Mouse (Mus musculus) hindbrain, embryonic 10.5 days (tissue): ENCODE data around the gene Hist2h2bb. TPM values are rescaled to one million over a fixed set of nuclear protein-coding genes. Genes with fewer than 3 reads are reported as not detected.
A peak's percentile ranks its signal among the peaks of the same experiment; 100 is the strongest.
"Not testable (repeated sequence)": the region's sequence is repeated elsewhere in the genome, so short reads cannot be mapped to it uniquely, and the experiment has no call there.

Experiments
- DNase-seq: peaks from one replicate; pipeline ENCODE4 v3.0.0-alpha.2; 2017; ENCODE audit warnings: low spot score
- H3K27ac ChIP-seq: fragments of 300-500 bp; sonication (generic); 2 replicates; pipeline ENCODE4 v1.5.1; 2016; ENCODE audit warnings: mild to moderate bottlenecking, moderate library complexity
- H3K27me3 ChIP-seq: fragments of 300-500 bp; sonication (generic); 2 replicates; pipeline ENCODE4 v1.6.1; 2016; ENCODE audit warnings: mild to moderate bottlenecking; ENCODE audit not compliant: poor library complexity, insufficient read depth, severe bottlenecking
- H3K36me3 ChIP-seq: fragments of 300-500 bp; sonication (generic); 2 replicates; pipeline ENCODE4 v1.6.1; 2016; ENCODE audit warnings: mild to moderate bottlenecking, moderate library complexity
- H3K4me1 ChIP-seq: fragments of 300-500 bp; sonication (generic); replicated peaks from 2 replicates; pipeline ENCODE4 v1.6.1; 2016; ENCODE audit warnings: mild to moderate bottlenecking
- H3K4me3 ChIP-seq: fragments of 300-500 bp; sonication (generic); 2 replicates; pipeline ENCODE4 v1.5.1; 2016; ENCODE audit warnings: mild to moderate bottlenecking, moderate library complexity
- H3K9me3 ChIP-seq: fragments of 300-500 bp; sonication (generic); 2 replicates; pipeline ENCODE4 v1.6.1; 2016; ENCODE audit warnings: mild to moderate bottlenecking, moderate library complexity
- WGBS: fragments of 180-500 bp; shearing (Covaris S2); methylation state at CpG from one replicate; pipeline ENCODE4 v1.1.7; 2016; 5-methylcytosine and 5-hydroxymethylcytosine counted together
- polyA plus RNA-seq: library from polyadenylated mRNA; unstranded; fragments of >200 nt; fragmentation: Nextera tagmentation; extraction: Ambion mirVana; gene quantifications from 2 replicates; pipeline ENCODE4 v1.2.1, GENCODE M21; 2016

Hist2h2bb gene
- polyA plus RNA-seq, 1 experiment from 2014 or later: 9.4 TPM

GRCm38 (mm10) chr3:96262216-96262875, 7.2 kb upstream of the Hist2h2bb start:
- peak; percentile 87 for DNase-seq
- Histone ChIP-seq H3K4me1 (peaks cover 38% of the 10 kb centered on the region), H3K27ac (peak overlapping the region; percentile 99), H3K36me3 (no peaks in the 10 kb centered on the region), H3K9me3 (no peaks in the 10 kb centered on the region), H3K4me3 (peak overlapping the region; percentile 65), H3K27me3 (no peaks in the 10 kb centered on the region)
- 2% methylated on average over 19 of the region's 19 CpGs for WGBS

DNA sequence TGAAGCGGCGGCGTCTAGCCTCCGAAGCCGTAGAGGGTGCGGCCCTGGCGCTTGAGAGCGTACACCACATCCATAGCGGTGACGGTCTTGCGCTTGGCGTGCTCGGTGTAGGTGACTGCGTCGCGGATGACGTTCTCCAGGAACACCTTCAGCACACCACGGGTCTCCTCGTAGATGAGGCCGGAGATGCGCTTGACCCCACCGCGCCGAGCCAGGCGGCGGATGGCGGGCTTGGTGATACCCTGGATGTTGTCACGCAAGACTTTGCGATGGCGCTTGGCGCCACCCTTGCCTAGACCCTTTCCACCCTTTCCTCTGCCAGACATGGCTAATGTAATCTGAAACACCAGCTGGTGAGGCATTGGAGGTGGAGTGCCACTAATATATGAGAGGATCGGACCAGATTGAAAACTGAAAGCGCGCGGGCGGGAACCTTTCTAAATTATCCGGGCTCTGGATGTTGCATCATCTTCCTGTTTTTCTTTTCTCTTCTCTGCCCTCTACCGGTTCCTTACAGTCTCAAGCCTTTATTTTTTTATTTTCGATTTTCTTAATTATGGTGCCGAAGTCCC, 6.5 kb upstream of the Hist2h2bb start, which contains the start of gene Hist2h4:
Gene Hist2h4 (minus strand): TSS at position 333 of the 572 bp plus-strand sequence.
- WGBS: under 1% methylated on average over 40 of the region's 40 CpGs
- Histone ChIP-seq H3K4me3 (peak within 1 kb of the TSS; percentile 65), H3K27me3 (no peaks in the 10 kb centered on the region), H3K9me3 (no peaks in the 10 kb centered on the region), H3K27ac (peak within 1 kb of the TSS; percentile 99), H3K4me1 (peaks cover 45% of the 10 kb centered on the region), H3K36me3 (no peaks in the 10 kb centered on the region)
- DNase-seq: peak; percentile 95

- Histone ChIP-seq H3K4me3 (peak overlapping the region; percentile 65), H3K36me3 (no peaks in the 10 kb centered on the region), H3K27ac (peak overlapping the region; percentile 99), H3K4me1 (peaks cover 47% of the 10 kb centered on the region), H3K9me3 (no peaks in the 10 kb centered on the region), H3K27me3 (no peaks in the 10 kb centered on the region)
- DNase-seq: peak; percentile 61
- WGBS: 8% methylated on average over 27 of the region's 27 CpGs
Observed at GRCm38 (mm10) chr3:96263558-96264403, 5.8 kb upstream of the Hist2h2bb start.

- H3K4me1 ChIP-seq: peaks cover 47% of the 10 kb centered on the region
- H3K4me3 ChIP-seq: peak overlapping the region; percentile 65
Observed at GRCm38 (mm10) chr3:96264404-96264949, 5.1 kb upstream of the Hist2h2bb start.

GRCm38 (mm10) chr3:96266132-96266710, 3.3 kb upstream of the Hist2h2bb start:
- peaks cover 51% of the 10 kb centered on the region for H3K4me1 ChIP-seq
- no peaks in the 10 kb centered on the region for H3K27me3 ChIP-seq
- no peak overlapping the region for H3K4me3 ChIP-seq
- peak overlapping the region; percentile 92 for H3K27ac ChIP-seq
- DNase-seq: no peak
- H3K9me3 ChIP-seq: no peaks in the 10 kb centered on the region
- no peaks in the 10 kb centered on the region for H3K36me3 ChIP-seq
- 89% methylated on average over 8 of the region's 8 CpGs for WGBS

More at GRCm38 (mm10) chr3:96264404-96264949, 5.1 kb upstream of the Hist2h2bb start:
- Histone ChIP-seq H3K36me3 (no peaks in the 10 kb centered on the region), H3K27ac (peak overlapping the region; percentile 99), H3K9me3 (no peaks in the 10 kb centered on the region), H3K27me3 (no peaks in the 10 kb centered on the region)
- DNase-seq: peak; percentile 29
- 72% methylated on average over 7 of the region's 7 CpGs for WGBS

DNA sequence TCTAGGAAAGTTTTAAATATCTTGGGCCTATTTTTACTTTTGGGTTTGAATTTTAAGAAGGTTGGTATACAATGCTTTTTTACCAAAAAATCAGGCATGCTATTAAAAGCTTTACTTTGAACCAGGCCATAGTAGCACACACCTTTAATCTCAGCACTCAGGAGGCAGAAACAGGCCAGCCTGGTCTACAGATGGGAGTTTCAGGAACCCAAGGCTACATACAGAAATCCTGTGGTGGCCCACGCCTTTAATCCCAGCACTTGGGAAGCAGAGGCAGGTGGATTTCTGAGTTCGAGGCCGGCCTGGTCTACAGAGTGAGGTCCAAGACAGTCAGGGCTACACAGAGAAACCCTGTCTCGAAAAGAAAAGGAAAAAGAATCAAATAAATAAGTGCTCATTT, 2.0 kb upstream of the Hist2h2bb start:
- H3K9me3 ChIP-seq: no peaks in the 10 kb centered on the region
- peaks cover 38% of the 10 kb centered on the region for H3K4me1 ChIP-seq
- 79% methylated on average over 4 of the region's 4 CpGs for WGBS
- H3K36me3 ChIP-seq: no peaks in the 10 kb centered on the region
- no peaks in the 10 kb centered on the region for H3K27me3 ChIP-seq
- H3K27ac ChIP-seq: peak overlapping the region; percentile 92
- DNase-seq: no peak
- H3K4me3 ChIP-seq: peak overlapping the region; percentile 49; the same call in 1 of the 2 replicates

DNA sequence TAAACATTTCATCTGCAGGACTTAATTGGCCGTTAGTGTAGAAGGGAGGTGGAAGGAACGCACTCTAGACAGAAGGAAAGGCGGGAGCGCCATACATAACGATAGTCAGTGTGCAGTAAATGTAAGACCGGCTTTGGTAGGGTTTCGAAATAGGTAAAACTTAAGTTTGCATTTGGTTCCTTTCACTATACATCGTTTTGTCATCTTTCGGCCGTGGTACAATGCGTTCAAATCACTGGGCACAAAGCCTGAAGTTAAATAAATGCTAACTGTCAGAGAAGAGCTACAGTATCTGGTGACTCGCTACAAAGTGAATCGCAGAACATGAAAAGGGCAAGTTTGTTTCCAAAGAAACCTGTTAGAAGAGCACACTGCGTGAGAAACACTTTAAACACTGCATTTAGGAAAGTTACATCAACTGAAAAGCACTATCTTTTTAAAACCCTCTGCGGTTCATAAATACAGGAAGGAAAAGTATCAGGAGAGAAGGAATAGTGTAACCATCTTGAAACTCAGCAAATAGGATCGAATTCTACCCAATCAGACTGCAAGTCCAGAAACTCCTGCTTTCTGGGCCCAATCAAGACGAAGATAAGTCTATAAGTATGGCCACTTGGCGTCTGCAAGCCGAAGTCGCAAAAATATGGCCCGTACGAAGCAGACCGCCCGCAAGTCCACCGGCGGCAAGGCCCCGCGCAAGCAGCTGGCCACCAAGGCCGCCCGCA, 1.3 kb upstream of the Hist2h2bb start, which contains the start of gene Hist2h3b:
Gene Hist2h3b (plus strand): TSS at position 604 of the 725 bp plus-strand sequence.
- 25% methylated on average over 30 of the region's 30 CpGs for WGBS
- Histone ChIP-seq H3K9me3 (no peaks in the 10 kb centered on the region), H3K27me3 (no peaks in the 10 kb centered on the region), H3K4me1 (peaks cover 33% of the 10 kb centered on the region), H3K36me3 (no peaks in the 10 kb centered on the region), H3K4me3 (peak within 1 kb of the TSS; percentile 66), H3K27ac (peak within 1 kb of the TSS; percentile 94)
- peak; percentile 82 for DNase-seq

- peak overlapping the region; percentile 94 for H3K27ac ChIP-seq
- not testable (repeated sequence) for H3K27me3 ChIP-seq, H3K36me3 ChIP-seq, H3K9me3 ChIP-seq
- H3K4me3 ChIP-seq: peak overlapping the region; percentile 66
- under 1% methylated on average over 20 of the region's 44 CpGs for WGBS
- peak; percentile 46 for DNase-seq
- H3K4me1 ChIP-seq: peaks cover 29% of the 10 kb centered on the region
Observed at GRCm38 (mm10) chr3:96268776-96269378, 675 bp upstream of the Hist2h2bb start.

DNA sequence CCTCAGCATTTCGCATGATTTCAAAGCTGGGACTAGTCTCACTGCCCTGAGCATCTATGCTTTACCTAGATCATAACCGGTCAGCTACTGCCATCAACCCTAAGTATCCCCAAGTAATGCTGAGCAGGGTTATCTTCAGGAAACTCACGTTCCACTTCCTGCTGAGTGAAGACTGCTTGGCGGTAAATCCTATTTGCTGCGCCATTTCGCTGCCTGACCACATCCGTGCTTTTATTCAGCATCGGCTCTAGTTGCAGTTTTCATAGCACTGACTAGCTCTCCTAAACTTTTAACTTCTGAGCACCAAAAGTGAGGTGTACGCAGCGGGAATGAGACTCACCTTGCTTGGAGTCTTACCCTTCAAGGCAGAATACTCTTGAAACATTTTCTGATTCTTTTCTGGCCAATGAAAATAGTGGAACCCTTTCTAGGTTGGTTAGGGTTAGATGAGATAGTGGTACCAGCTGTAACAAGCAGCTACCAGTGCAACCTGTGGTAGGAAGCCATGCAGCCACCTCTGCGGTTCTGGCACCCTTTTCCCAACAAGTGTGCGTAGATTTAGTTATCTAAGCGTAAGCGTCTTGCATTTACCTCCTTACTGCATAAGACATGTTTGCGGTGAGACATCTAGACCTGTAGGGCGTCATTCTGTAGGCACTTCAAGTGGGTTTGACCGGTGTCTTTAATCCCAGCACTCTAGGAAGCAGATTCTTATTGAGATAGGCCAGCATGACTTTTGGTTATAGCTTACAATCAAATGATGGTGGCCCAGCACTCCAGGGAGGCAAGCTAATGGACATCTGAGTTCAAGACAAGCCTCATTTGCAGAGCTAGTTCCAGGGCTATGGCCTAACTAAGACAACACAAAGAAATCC, 4.3 kb downstream of the Hist2h2bb start:
- no peak for DNase-seq
- Histone ChIP-seq H3K9me3 (no peaks in the 10 kb centered on the region), H3K36me3 (no peaks in the 10 kb centered on the region), H3K4me1 (peaks cover 20% of the 10 kb centered on the region), H3K27ac (no peak overlapping the region), H3K4me3 (no peak overlapping the region), H3K27me3 (no peaks in the 10 kb centered on the region; the same call in 1 of the 2 replicates)
- 88% methylated on average over 17 of the region's 17 CpGs for WGBS

DNA sequence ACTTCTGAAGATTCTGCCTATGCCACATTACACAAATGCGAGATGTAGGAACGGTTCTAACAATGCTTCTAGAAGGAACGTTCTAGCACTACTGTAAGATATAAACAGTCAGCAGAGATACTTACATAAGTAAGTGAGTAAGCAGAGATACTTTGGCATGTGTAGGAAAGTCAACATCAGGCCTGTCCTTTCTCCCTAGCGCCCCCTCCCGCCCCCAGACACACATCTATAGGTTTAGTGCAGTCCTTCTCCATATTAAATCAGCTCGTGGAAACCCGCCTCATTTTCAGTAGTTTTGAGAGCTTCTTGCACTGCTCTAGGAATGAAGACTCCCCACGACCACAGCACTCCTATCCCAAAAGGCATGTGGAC, 7.9 kb downstream of the Hist2h2bb start:
- peaks cover 21% of the 10 kb centered on the region for H3K27me3 ChIP-seq
- WGBS: 14% methylated on average over 8 of the region's 8 CpGs
- no peak for DNase-seq
- peak overlapping the region; percentile 90 for H3K27ac ChIP-seq
- H3K4me3 ChIP-seq: peak overlapping the region; percentile 62
- no peaks in the 10 kb centered on the region for H3K36me3 ChIP-seq
- H3K9me3 ChIP-seq: no peaks in the 10 kb centered on the region
- peaks cover 15% of the 10 kb centered on the region for H3K4me1 ChIP-seq
